Mouse (Mus musculus): ENCODE measurements around the gene Hs6st3.

The Hs6st3 gene

DNA sequence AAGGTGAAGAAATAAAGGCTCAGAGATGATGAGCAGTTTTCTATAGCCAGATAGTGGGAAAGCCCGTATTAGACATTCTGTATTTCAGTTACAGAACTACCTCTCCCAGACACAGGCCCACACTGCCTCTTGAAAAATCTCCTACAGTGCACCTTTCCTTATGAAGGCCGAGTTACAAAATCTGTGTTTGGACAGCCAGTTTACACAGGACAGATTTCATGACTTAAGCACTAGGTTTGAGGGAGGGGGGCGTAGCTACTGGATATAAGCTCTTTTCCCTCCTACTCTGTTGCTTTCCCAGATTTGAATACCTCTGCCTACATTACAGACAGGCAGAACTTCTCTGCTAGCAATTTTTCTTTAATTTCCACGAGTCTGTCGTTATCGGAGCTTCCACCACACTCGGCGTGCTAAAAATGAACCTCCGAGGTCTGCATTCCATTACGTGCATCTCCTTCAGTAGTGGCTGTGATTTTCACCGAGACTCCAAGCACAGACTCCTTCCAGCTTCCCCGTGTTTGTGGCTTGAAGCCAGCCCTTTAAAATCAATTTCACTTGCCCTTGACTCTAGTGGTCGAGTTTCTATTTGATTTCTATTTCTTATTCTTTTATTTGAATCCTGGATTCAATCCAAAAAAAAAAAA, 770.0 kb downstream of the Hs6st3 start:
- DNase-seq (ENCODE audit: low read depth, low spot score): no peak

DNA sequence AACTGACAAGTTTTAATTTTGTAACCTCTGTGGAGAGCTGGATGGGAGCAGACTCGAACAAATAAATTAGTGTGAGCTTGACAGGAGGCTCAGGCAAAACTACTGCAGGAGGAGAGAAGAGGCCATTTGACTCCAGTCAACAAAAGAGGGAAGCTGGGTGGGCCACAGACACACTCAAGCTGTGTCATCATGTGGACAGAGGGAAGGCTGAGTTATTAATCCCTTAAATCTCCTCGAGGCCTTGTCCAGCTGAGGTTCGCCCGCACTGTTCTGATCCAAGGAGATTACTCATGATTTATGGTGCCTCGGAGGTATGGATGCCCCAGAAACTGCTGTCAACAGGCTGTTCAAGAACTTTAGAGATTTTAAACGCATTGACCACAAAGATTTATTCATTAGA, 776.4 kb downstream of the Hs6st3 start:
- no peak for DNase-seq (ENCODE audit: low read depth, low spot score)

DNA sequence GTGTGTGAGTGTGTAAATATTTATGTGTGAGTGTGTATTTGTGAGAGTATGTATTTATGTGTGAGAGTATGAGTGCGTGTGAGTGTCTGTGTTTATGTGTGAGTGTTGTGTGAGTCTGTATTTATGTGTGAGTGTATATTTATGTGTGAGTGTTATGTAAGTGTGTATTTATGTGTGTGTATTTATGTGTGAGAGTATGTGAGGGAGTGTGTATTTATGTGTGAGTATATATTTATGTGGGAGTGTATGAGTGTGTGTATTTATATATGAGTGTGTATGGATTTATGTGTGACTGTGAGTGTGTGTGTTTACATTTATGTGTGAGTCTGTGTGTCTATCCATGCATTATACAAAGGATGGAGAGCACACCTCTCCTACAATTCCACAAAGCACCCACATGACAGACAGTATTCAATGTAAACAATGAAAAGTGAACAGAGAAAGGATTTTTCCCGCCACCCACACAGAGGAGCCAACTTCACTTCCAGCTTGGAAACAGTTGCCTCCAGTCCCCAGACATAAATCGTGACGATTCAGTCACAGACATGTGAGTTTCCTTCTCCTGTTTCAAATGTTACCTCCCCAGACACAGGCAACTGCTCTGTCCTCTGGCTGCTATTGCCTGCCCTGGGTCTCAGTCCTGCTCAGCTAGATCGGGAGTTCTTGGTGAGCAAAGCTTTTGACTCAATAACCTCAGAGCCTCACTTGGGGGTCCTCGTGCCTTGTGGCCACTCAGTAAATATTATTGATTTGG, 780.3 kb downstream of the Hs6st3 start:
- DNase-seq (ENCODE audit: low read depth, low spot score): no peak

DNA sequence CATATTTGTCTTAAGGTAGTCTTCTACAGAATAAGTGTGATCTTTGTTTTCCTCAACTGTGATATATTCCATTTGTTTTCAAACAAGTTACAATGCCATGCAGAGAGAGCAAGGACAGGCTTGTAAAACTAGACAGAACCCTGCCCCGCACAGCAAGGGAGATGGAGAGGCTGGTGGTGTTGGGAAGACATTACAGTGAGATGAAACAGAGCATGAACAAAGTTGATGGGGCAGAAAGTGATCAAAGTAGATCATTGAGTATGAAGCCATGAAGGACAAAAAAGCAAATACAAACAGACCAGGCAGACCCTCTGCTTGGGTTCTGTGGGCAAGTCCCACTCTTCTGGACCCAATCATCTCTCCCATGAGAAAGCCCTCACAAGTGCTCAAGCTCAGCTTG, 781.0 kb downstream of the Hs6st3 start:
- DNase-seq (ENCODE audit: low read depth, low spot score): no peak
